Mouse (Mus musculus): ENCODE measurements around the gene Tssc4. TPM values are rescaled to one million over a fixed set of nuclear protein-coding genes. Genes with fewer than 3 reads are reported as not detected.

Tssc4 gene
- 18.2 and 21.0 TPM in 2 replicates for polyA plus RNA-seq (2011; ENCODE audit: insufficient read depth, insufficient read length, low read depth, missing spikeins)

DNA sequence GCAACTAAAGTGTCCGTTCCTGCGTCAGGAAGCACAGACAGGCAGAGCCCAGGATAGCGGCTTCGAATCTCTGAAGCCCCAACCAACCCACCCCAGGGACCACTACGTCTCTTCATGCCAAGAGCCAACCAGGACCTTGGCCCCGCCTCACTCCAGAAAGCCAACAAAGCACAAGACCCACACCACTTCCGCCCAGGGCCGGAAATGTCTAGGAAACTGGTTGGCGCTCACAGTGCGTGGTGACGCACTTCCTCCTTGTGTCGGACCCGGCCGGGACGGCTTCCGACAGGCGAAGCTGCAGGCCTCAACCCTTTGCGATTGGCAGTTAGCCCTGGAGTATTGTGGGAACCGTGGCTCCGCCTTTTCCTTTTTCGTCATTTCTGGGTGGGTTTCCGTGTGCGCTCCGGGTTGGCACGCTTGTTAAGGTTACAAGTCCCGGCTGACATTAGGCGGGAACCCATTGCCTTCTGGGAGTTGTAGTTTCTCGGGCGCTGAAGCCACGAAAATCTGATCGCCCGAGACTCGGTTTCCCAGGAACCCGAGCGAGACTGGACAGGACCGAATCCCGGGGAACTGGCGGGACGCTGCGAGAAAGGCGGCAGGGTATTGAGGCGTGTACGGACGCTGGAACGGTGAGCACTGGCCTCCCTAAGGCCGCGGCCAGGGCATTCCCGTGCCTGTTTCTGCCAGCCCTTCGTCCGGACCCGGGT is at the start of gene Tssc4:
Gene Tssc4 (plus strand): TSS at position 368 of the 710 bp plus-strand sequence.
- Histone ChIP-seq H3K4me3 (ENCODE audit: low read depth, low read length) (peak within 1 kb of the TSS; percentile 90), H3K9ac (ENCODE audit: low read depth, poor library complexity, severe bottlenecking) (peak within 1 kb of the TSS; percentile 64), H3K27me3 (ENCODE audit: control insufficient read depth, insufficient read depth, low read length, poor library complexity, severe bottlenecking) (no peaks in the 10 kb centered on the region), H3K36me3 (ENCODE audit: control insufficient read depth, insufficient read depth, low read length, poor library complexity, severe bottlenecking) (peaks cover 33% of the 10 kb centered on the region), H3K9me3 (replicated peaks; ENCODE audit: control insufficient read depth, insufficient read depth, low read length, poor library complexity, severe bottlenecking) (no peaks in the 10 kb centered on the region), H3K4me1 (ENCODE audit: control insufficient read depth, insufficient read depth, low read length) (no peaks in the 10 kb centered on the region), H3K27ac (ENCODE audit: insufficient read depth, low read length) (peak within 1 kb of the TSS; percentile 77)
- TF ChIP-seq CTCF (IDR thresholded peaks at IDR 0.05; ENCODE audit: low read depth, low read length) (no peak), POLR2A (IDR thresholded peaks at IDR 0.05; ENCODE audit: insufficient read depth, low read length) (peak; percentile 18), EP300 (IDR thresholded peaks at IDR 0.05; ENCODE audit: insufficient read depth, low read depth, low read length) (0 out of 2 replicates have a peak, but pooled peaks have one; percentile 2)

- H3K4me3 ChIP-seq (ENCODE audit: low read depth, low read length): no peak overlapping the region
- no peak overlapping the region for H3K27ac ChIP-seq (ENCODE audit: insufficient read depth, low read length)
- TF ChIP-seq POLR2A (IDR thresholded peaks at IDR 0.05; ENCODE audit: insufficient read depth, low read length) (no peak), EP300 (IDR thresholded peaks at IDR 0.05; ENCODE audit: insufficient read depth, low read depth, low read length) (no peak), CTCF (IDR thresholded peaks at IDR 0.05; ENCODE audit: low read depth, low read length) (no peak)
- peaks cover 12% of the 10 kb centered on the region for H3K4me1 ChIP-seq (ENCODE audit: control insufficient read depth, insufficient read depth, low read length)
- no peaks in the 10 kb centered on the region for H3K9me3 ChIP-seq (replicated peaks; ENCODE audit: control insufficient read depth, insufficient read depth, low read length, poor library complexity, severe bottlenecking)
- no peaks in the 10 kb centered on the region for H3K36me3 ChIP-seq (ENCODE audit: control insufficient read depth, insufficient read depth, low read length, poor library complexity, severe bottlenecking)
- no peak overlapping the region for H3K9ac ChIP-seq (ENCODE audit: low read depth, poor library complexity, severe bottlenecking)
- H3K27me3 ChIP-seq (ENCODE audit: control insufficient read depth, insufficient read depth, low read length, poor library complexity, severe bottlenecking): no peaks in the 10 kb centered on the region
These were observed 49.0 kb upstream of the Tssc4 start for GRCm38 (mm10) chr7:143020040-143020439.

DNA sequence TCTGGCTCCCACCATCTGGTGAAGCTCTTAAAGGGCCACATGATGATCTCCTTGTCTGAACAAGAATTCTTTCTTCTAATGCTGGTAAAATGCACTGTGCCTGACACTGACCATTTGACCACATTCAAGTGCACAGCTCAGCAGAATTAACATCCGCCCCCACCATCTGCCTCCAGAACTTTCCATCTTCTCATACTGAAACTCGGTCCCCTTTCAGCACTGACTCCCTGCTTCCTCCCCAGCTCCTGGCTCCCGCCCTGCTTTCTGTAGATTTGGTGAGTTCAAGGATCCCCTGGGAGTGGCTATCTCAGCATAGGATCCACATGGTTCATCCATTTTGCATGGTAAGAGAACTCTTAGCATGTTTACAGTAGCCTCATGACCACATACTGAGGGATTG is 48.3 kb upstream of the Tssc4 start:
- peaks cover 8% of the 10 kb centered on the region for H3K4me1 ChIP-seq (ENCODE audit: control insufficient read depth, insufficient read depth, low read length)
- H3K27me3 ChIP-seq (ENCODE audit: control insufficient read depth, insufficient read depth, low read length, poor library complexity, severe bottlenecking): no peaks in the 10 kb centered on the region
- H3K9me3 ChIP-seq (replicated peaks; ENCODE audit: control insufficient read depth, insufficient read depth, low read length, poor library complexity, severe bottlenecking): no peaks in the 10 kb centered on the region
- no peaks in the 10 kb centered on the region for H3K36me3 ChIP-seq (ENCODE audit: control insufficient read depth, insufficient read depth, low read length, poor library complexity, severe bottlenecking)
- H3K27ac ChIP-seq (ENCODE audit: insufficient read depth, low read length): no peak overlapping the region
- no peak overlapping the region for H3K4me3 ChIP-seq (ENCODE audit: low read depth, low read length)
- TF ChIP-seq POLR2A (IDR thresholded peaks at IDR 0.05; ENCODE audit: insufficient read depth, low read length) (no peak), EP300 (IDR thresholded peaks at IDR 0.05; ENCODE audit: insufficient read depth, low read depth, low read length) (no peak), CTCF (IDR thresholded peaks at IDR 0.05; ENCODE audit: low read depth, low read length) (no peak)
- H3K9ac ChIP-seq (ENCODE audit: low read depth, poor library complexity, severe bottlenecking): no peak overlapping the region

GRCm38 (mm10) chr7:143021356-143022164 is 47.5 kb upstream of the Tssc4 start:
- no peaks in the 10 kb centered on the region for H3K9me3 ChIP-seq (replicated peaks; ENCODE audit: control insufficient read depth, insufficient read depth, low read length, poor library complexity, severe bottlenecking)
- H3K4me3 ChIP-seq (ENCODE audit: low read depth, low read length): no peak overlapping the region
- no peaks in the 10 kb centered on the region for H3K36me3 ChIP-seq (ENCODE audit: control insufficient read depth, insufficient read depth, low read length, poor library complexity, severe bottlenecking)
- no peaks in the 10 kb centered on the region for H3K27me3 ChIP-seq (ENCODE audit: control insufficient read depth, insufficient read depth, low read length, poor library complexity, severe bottlenecking)
- no peak for TF ChIP-seq EP300 (IDR thresholded peaks at IDR 0.05; ENCODE audit: insufficient read depth, low read depth, low read length)
- TF ChIP-seq CTCF (IDR thresholded peaks at IDR 0.05; ENCODE audit: low read depth, low read length): no peak
- no peak for TF ChIP-seq POLR2A (IDR thresholded peaks at IDR 0.05; ENCODE audit: insufficient read depth, low read length)
- H3K4me1 ChIP-seq (ENCODE audit: control insufficient read depth, insufficient read depth, low read length): peaks cover 3% of the 10 kb centered on the region
- no peak overlapping the region for H3K27ac ChIP-seq (ENCODE audit: insufficient read depth, low read length)
- no peak overlapping the region for H3K9ac ChIP-seq (ENCODE audit: low read depth, poor library complexity, severe bottlenecking)

GRCm38 (mm10) chr7:143023499-143023898 is 45.5 kb upstream of the Tssc4 start:
- Histone ChIP-seq H3K27ac (ENCODE audit: insufficient read depth, low read length) (no peak overlapping the region), H3K9me3 (replicated peaks; ENCODE audit: control insufficient read depth, insufficient read depth, low read length, poor library complexity, severe bottlenecking) (no peaks in the 10 kb centered on the region), H3K4me1 (ENCODE audit: control insufficient read depth, insufficient read depth, low read length) (no peaks in the 10 kb centered on the region), H3K4me3 (ENCODE audit: low read depth, low read length) (no peak overlapping the region), H3K36me3 (ENCODE audit: control insufficient read depth, insufficient read depth, low read length, poor library complexity, severe bottlenecking) (no peaks in the 10 kb centered on the region), H3K27me3 (ENCODE audit: control insufficient read depth, insufficient read depth, low read length, poor library complexity, severe bottlenecking) (no peaks in the 10 kb centered on the region), H3K9ac (ENCODE audit: low read depth, poor library complexity, severe bottlenecking) (no peak overlapping the region)
- TF ChIP-seq POLR2A (IDR thresholded peaks at IDR 0.05; ENCODE audit: insufficient read depth, low read length): no peak
- TF ChIP-seq EP300 (IDR thresholded peaks at IDR 0.05; ENCODE audit: insufficient read depth, low read depth, low read length): no peak
- TF ChIP-seq CTCF (IDR thresholded peaks at IDR 0.05; ENCODE audit: low read depth, low read length): no peak

Measured in ES-Bruce4 (cell line).